8 mouse cellular contexts compared by ENCODE assay signal in genomic region chr2:28467860-28468485, GRCm38 (mm10). TPM values are rescaled to one million over a fixed set of nuclear protein-coding genes. Genes with fewer than 3 reads are reported as not detected.
DNase-seq lines count a peak whose midpoint lies in the region; ATAC-seq and TF ChIP-seq lines count a peak whose summit lies in the region.

Gene Mrps2, plus strand, starts transcription at chr2:28468066.

- H3K27ac ChIP-seq in cerebellum, adult 2 months (ENCODE audit: insufficient read depth, low read length), result peak within 1 kb of the TSS; percentile 36
- H3K27ac ChIP-seq in lung, embryonic 16.5 days (ENCODE audit: low read length), result no peak within 1 kb of the TSS

- peak; percentile 54 for TF ChIP-seq CTCF in G1E (IDR thresholded peaks at IDR 0.05; ENCODE audit: low read depth, low read length)
- peak; percentile 78 for TF ChIP-seq CTCF in cerebellum, adult 2 months (IDR thresholded peaks at IDR 0.05; ENCODE audit: borderline replicate concordance, insufficient read depth, low read depth, low read length)

- WGBS in cerebellum, adult 2 months, result under 1% methylated on average over 52 of the region's 52 CpGs
- WGBS in lung, embryonic 16.5 days, result under 1% methylated on average over 52 of the region's 52 CpGs

- peaks cover 24% of the 10 kb centered on the region for H3K27me3 ChIP-seq in G1E (ENCODE audit: insufficient read depth, low read length)
- no peaks in the 10 kb centered on the region for H3K27me3 ChIP-seq in cerebellum, adult 2 months (ENCODE audit: control insufficient read depth, insufficient read depth, low read length)
- H3K27me3 ChIP-seq in lung, embryonic 16.5 days (ENCODE audit: control insufficient read depth, insufficient read depth, low read depth, low read length), result peaks cover 4% of the 10 kb centered on the region; the same call in 1 of the 2 replicates

- H3K36me3 ChIP-seq in G1E (replicated peaks), result peaks cover 39% of the 10 kb centered on the region
- H3K36me3 ChIP-seq in lung, embryonic 16.5 days (ENCODE audit: control insufficient read depth, insufficient read depth, low read length), result peaks cover 36% of the 10 kb centered on the region

- peak; percentile 83 for TF ChIP-seq POLR2A in cerebellum, adult 2 months (IDR thresholded peaks at IDR 0.05; ENCODE audit: borderline replicate concordance, insufficient read depth, low read length)

- DNase-seq in G1E (ENCODE audit: low spot score), result peak; percentile 87
- peak; percentile 87 to 88 for DNase-seq in cerebellum, adult 2 months
- peak; percentile 86 for DNase-seq in forelimb bud, embryonic 11.5 days (ENCODE audit: low read depth, low spot score)
- DNase-seq in layer of hippocampus, adult 9-10 months (ENCODE audit: low spot score), result peak; percentile 63
- DNase-seq in ovary, postnatal 10 days (ENCODE audit: low spot score), result peak; percentile 69
- peak; percentile 40 to 80 for DNase-seq in thymus, postnatal 10 days (ENCODE audit: low spot score in 2 of 2)

- H3K4me2 ChIP-seq in lung, embryonic 16.5 days (ENCODE audit: low read depth, low read length), result peak within 1 kb of the TSS; percentile 88

- peak within 1 kb of the TSS; percentile 94 for H3K4me3 ChIP-seq in G1E (ENCODE audit: low read depth, low read length)
- H3K4me3 ChIP-seq in cerebellum, adult 2 months (replicated peaks; ENCODE audit: insufficient read depth, low read depth, low read length), result peak within 1 kb of the TSS; percentile 62
- H3K4me3 ChIP-seq in lung, embryonic 16.5 days (ENCODE audit: low read length), result peak within 1 kb of the TSS; percentile 78

- peak; percentile 54 for ATAC-seq in G1E (ENCODE audit: extremely low read depth, insufficient number of reproducible peaks, low FRiP score, poor library complexity, severe bottlenecking)
- peak; percentile 71 to 86 for ATAC-seq in hematopoietic stem cell, adult 5-6 weeks (replicated peaks in 1 of 2; ENCODE audit: insufficient read depth in 1 of 2, low FRiP score in 2 of 2, low TSS enrichment in 1 of 2, low read depth in 1 of 2, poor library complexity in 2 of 2, severe bottlenecking in 2 of 2)
- peak; percentile 95 for ATAC-seq in lung, embryonic 16.5 days (ENCODE audit: low read depth)

- peaks cover 26% of the 10 kb centered on the region for H3K4me1 ChIP-seq in G1E (ENCODE audit: insufficient read depth, low read depth, low read length)
- peaks cover 3% of the 10 kb centered on the region for H3K4me1 ChIP-seq in cerebellum, adult 2 months (ENCODE audit: control insufficient read depth, insufficient read depth, low read length)
- H3K4me1 ChIP-seq in lung, embryonic 16.5 days (replicated peaks; ENCODE audit: control insufficient read depth, insufficient read depth, low read length), result peaks cover 11% of the 10 kb centered on the region

- peak within 1 kb of the TSS; percentile 94 for H3K9ac ChIP-seq in lung, embryonic 16.5 days (ENCODE audit: low read length)

- H3K9me3 ChIP-seq in G1E (replicated peaks), result peaks cover 13% of the 10 kb centered on the region
- H3K9me3 ChIP-seq in lung, embryonic 16.5 days (ENCODE audit: control insufficient read depth, low read length), result 0 out of 2 replicates have a peak, but pooled peaks cover 7% of the 10 kb centered on the region

RNA-seq across cellular contexts. Expression of gene Mrps2, which starts in this region (rescaled TPM):
- 101 TPM in 2 replicates for total RNA-seq in G1E (2014; fragmentation: Nextera tagmentation)
- 30.3 and 33.4 TPM in 2 replicates for total RNA-seq in G1E (2017)
- 46.4 and 49.6 TPM in 2 replicates for polyA plus RNA-seq in G1E (2012)
- 43.2 and 44.5 TPM in 2 replicates for polyA plus RNA-seq in cerebellum, adult 2 months (2012; rRNA removed)
- total RNA-seq in hematopoietic stem cell, adult 5-6 weeks (2017), result 26.6 and 31.9 TPM in 2 replicates
- polyA plus RNA-seq in lung, embryonic 16.5 days (2015; fragmentation: Nextera tagmentation; extraction: Ambion mirVana), result 49.9 and 52.7 TPM in 2 replicates
